Mouse (Mus musculus) forebrain, embryonic 15.5 days (tissue): ENCODE measurements around the gene Tbcel. TPM values are rescaled to one million over a fixed set of nuclear protein-coding genes. Genes with fewer than 3 reads are reported as not detected.
A peak's percentile ranks its signal among the peaks of the same experiment; 100 is the strongest.

Experiments
- ATAC-seq: fragments of 200-750 bp; cut with Nextera tagmentation; replicated peaks from 2 replicates; pipeline ENCODE4 v1.8.0; 2017; ENCODE audit warnings: mild to moderate bottlenecking, moderate TSS enrichment, moderate library complexity
- H3K27ac ChIP-seq: fragments of 300-500 bp; sonication (generic); replicated peaks from 2 replicates; pipeline ENCODE4 v1.5.1; 2015; ENCODE audit warnings: mild to moderate bottlenecking, inconsistent platforms
- H3K27me3 ChIP-seq: fragments of 300-500 bp; sonication (generic); 2 replicates; pipeline ENCODE4 v1.6.1; 2015; ENCODE audit warnings: inconsistent platforms
- H3K36me3 ChIP-seq: fragments of 300-500 bp; sonication (generic); 2 replicates; pipeline ENCODE4 v1.6.1; 2015; ENCODE audit warnings: mild to moderate bottlenecking, inconsistent platforms
- H3K4me1 ChIP-seq: fragments of 300-500 bp; sonication (generic); 2 replicates; pipeline ENCODE4 v1.6.1; 2015; ENCODE audit warnings: inconsistent platforms
- H3K4me2 ChIP-seq: fragments of 300-500 bp; sonication (generic); replicated peaks from 2 replicates; pipeline ENCODE4 v1.6.1; 2015; ENCODE audit warnings: mild to moderate bottlenecking, inconsistent platforms
- H3K4me3 ChIP-seq: fragments of 300-500 bp; sonication (generic); 2 replicates; pipeline ENCODE4 v1.5.1; 2015; ENCODE audit warnings: mild to moderate bottlenecking, inconsistent platforms
- H3K9ac ChIP-seq: fragments of 300-500 bp; sonication (generic); replicated peaks from 2 replicates; pipeline ENCODE4 v1.6.1; 2015; ENCODE audit warnings: mild to moderate bottlenecking, inconsistent platforms
- H3K9me3 ChIP-seq: fragments of 300-500 bp; sonication (generic); 2 replicates; pipeline ENCODE4 v1.6.1; 2016; ENCODE audit warnings: inconsistent platforms
- WGBS: fragments of 180-500 bp; shearing (Covaris S2); methylation state at CpG from one replicate; pipeline ENCODE4 v1.1.7; 2015; ENCODE audit warnings: mixed read lengths; 5-methylcytosine and 5-hydroxymethylcytosine counted together
- polyA plus RNA-seq: library from polyadenylated mRNA; unstranded; fragments of >200 nt; fragmentation: Nextera tagmentation; extraction: Ambion mirVana; gene quantifications from 2 replicates; pipeline ENCODE4 v1.2.1, GENCODE M21; 2015

Tbcel gene
- polyA plus RNA-seq, result 5.3 and 5.4 TPM in 2 replicates

DNA sequence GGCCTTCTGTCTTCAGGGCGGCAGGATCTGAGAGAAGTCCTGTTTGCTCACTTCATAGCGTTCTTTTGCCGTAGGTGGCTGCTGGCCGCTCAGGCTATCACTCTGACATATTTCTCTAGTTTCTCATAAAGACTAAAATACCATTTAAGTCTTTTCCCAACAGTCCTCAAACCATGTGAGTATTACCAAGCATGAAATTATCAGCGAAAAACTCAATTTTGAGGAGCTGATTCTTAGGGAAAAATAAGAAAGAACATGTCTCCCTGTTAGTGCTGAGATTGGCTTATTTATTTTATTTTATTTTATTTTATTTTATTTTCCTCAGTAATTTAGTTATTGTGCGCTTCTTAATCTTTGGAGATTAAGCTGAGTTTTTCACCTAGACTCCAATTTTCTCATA is at the start of gene Tbcel:
Tbcel (minus strand) TSS at position 101 of the 400 bp plus-strand sequence.
- no peaks in the 10 kb centered on the region for H3K36me3 ChIP-seq
- no peak for ATAC-seq
- H3K4me2 ChIP-seq, result no peak within 1 kb of the TSS
- H3K4me1 ChIP-seq, result peaks cover 15% of the 10 kb centered on the region; the same call in 1 of the 2 replicates
- H3K4me3 ChIP-seq, result no peak within 1 kb of the TSS
- no peak within 1 kb of the TSS for H3K27ac ChIP-seq
- no peaks in the 10 kb centered on the region for H3K9me3 ChIP-seq
- H3K27me3 ChIP-seq, result no peaks in the 10 kb centered on the region
- no peak within 1 kb of the TSS for H3K9ac ChIP-seq
- WGBS, result 91% methylated on average over 6 of the region's 6 CpGs

DNA sequence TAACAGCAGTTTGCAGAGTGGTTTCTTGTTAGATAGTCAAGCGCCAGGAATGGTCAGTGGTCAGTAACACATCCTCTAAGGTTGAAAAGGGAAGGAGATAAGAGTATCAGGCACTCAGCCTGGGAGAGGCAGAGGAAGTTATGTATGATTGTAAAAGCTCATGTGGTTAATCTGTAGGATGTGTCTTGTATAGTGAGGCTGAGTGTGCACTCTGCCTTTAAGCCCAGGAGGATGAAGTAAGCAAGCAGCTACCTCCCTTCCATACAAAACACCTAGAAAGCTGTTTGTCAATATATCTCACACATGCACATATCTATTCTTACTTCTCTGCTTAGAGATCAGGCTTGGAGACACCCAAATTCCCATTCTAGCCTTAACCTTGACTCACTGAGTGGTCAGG is 47.6 kb upstream of the Tbcel start:
- no peak overlapping the region for H3K9ac ChIP-seq
- 94% methylated on average over 1 of the region's 1 CpGs for WGBS
- H3K9me3 ChIP-seq, result no peaks in the 10 kb centered on the region
- ATAC-seq, result no peak
- no peaks in the 10 kb centered on the region for H3K36me3 ChIP-seq
- no peak overlapping the region for H3K4me2 ChIP-seq
- no peak overlapping the region for H3K27ac ChIP-seq
- 0 out of 2 replicates have a peak, but pooled peaks cover 3% of the 10 kb centered on the region for H3K4me1 ChIP-seq
- H3K27me3 ChIP-seq, result no peaks in the 10 kb centered on the region
- no peak overlapping the region for H3K4me3 ChIP-seq

DNA sequence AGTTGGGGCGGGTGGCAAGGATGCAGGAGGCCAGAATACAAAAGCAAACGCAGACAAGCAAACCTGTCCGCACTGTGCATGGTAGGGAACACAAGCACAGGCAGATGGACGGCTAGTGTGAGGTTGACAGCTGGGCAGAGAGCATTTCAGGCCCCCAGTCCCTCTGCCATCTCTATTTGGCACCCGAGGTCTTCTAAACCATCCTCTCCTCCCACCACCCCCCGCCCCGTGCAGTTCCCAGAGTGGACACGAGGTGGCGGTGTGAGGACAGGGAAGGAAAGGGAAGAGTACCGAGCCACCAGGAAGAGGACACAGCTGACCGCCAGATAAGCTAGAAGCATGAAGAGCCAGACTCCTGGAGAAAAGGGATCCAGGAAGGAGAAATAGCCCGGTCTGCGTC is 42.5 kb upstream of the Tbcel start:
- no peak overlapping the region for H3K27ac ChIP-seq
- H3K4me2 ChIP-seq, result no peak overlapping the region
- H3K9ac ChIP-seq, result no peak overlapping the region
- ATAC-seq, result peak; percentile 80
- no peaks in the 10 kb centered on the region for H3K36me3 ChIP-seq
- no peak overlapping the region for H3K4me3 ChIP-seq
- H3K4me1 ChIP-seq, result peaks cover 13% of the 10 kb centered on the region
- H3K9me3 ChIP-seq, result no peaks in the 10 kb centered on the region
- no peaks in the 10 kb centered on the region for H3K27me3 ChIP-seq
- WGBS, result 10% methylated on average over 13 of the region's 13 CpGs

DNA sequence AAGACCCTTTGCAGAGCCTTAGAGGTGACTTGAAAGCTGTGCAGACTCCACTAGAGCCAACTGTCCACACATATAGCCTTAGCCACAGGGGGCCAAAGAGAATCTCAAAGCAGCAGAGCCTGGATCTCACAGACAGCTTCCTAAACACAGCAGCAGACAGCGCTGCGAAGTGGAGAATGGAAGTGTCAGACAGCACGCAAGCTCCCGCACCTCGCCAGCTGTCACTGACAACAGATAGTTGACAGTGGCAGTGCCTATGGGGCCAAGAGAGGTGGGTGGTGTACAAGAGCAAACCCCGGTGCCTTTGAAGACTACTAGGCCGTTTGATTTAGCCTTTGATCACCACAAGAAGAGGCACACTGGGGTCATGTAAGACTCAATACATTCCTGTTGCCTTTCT is 41.4 kb upstream of the Tbcel start:
- Histone ChIP-seq H3K27ac (no peak overlapping the region; the same call in 1 of the 2 replicates), H3K9ac (no peak overlapping the region), H3K4me3 (no peak overlapping the region), H3K27me3 (no peaks in the 10 kb centered on the region), H3K4me1 (peaks cover 23% of the 10 kb centered on the region), H3K36me3 (no peaks in the 10 kb centered on the region), H3K4me2 (no peak overlapping the region), H3K9me3 (no peaks in the 10 kb centered on the region)
- WGBS, result 54% methylated on average over 7 of the region's 7 CpGs
- no peak for ATAC-seq

DNA sequence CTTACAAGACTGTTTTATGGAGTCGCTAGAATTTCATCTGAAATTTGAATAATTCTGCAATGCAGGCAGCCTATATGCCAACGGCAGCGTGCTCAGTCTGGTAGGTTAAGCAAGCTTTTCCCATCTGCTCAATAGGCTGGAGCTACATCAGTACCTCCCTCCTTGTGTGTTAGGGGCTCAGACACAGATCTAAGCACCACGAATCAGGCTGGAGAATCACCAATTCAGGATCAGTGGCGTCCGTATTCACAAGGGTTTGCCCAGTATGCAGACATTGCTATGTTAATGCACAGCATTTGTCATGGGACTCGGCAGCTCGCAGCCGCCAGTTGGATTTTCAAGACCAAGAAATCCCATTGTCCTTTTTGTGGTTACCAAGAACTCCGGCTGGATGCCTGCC is 36.9 kb upstream of the Tbcel start:
- no peak overlapping the region for H3K4me2 ChIP-seq
- no peaks in the 10 kb centered on the region for H3K9me3 ChIP-seq
- peaks cover 18% of the 10 kb centered on the region for H3K4me1 ChIP-seq
- H3K36me3 ChIP-seq, result no peaks in the 10 kb centered on the region
- ATAC-seq, result peak; percentile 57
- 58% methylated on average over 10 of the region's 10 CpGs for WGBS
- H3K4me3 ChIP-seq, result no peak overlapping the region
- H3K9ac ChIP-seq, result no peak overlapping the region
- peak overlapping the region; percentile 62 for H3K27ac ChIP-seq
- no peaks in the 10 kb centered on the region for H3K27me3 ChIP-seq

DNA sequence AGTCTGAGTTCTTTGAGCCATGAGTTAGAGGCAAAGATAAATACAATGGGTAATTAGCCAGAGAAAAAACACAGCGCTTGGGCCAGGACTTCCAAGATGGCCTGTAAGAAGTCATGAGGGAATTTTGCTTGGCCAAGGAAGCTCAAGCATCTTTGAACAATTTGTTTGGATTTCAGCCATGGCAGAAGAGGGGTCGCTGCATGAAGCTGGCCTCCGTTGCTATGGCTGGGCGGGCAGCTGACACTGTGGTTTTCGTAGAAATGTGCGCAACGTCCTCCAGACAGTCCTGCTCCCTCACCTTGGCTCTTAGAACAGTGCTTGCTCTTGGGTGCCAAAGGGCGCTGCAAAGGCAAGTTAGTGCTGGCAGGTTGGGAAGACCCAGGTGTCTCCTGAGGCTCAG is 25.9 kb upstream of the Tbcel start:
- Histone ChIP-seq H3K4me1 (peaks cover 34% of the 10 kb centered on the region), H3K27ac (peak overlapping the region; percentile 46; the same call in 1 of the 2 replicates), H3K36me3 (no peaks in the 10 kb centered on the region), H3K4me2 (no peak overlapping the region), H3K27me3 (no peaks in the 10 kb centered on the region), H3K4me3 (no peak overlapping the region), H3K9ac (no peak overlapping the region), H3K9me3 (no peaks in the 10 kb centered on the region)
- no peak for ATAC-seq
- WGBS, result 71% methylated on average over 8 of the region's 8 CpGs

DNA sequence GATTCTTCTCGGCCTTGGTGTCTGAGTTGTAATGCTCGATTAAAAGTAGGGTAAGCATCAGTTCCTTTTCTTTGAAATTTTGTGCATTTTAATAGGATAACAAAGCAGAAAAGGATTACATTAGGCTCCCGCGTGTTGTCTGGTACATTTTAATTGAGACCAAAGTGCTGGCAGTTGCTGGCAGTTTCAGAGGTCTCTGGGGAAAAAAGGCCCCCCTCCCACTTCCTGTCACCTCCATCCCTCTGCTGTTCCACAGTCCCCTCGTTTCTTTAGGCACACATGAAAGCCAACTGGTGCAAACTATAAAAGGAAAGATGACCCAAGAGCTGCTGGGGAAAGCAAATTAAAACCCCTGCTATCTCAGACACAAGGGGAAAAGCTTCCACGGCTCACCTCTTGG is 25.4 kb upstream of the Tbcel start:
- Histone ChIP-seq H3K9me3 (no peaks in the 10 kb centered on the region), H3K4me3 (no peak overlapping the region), H3K27me3 (no peaks in the 10 kb centered on the region), H3K36me3 (no peaks in the 10 kb centered on the region), H3K4me2 (no peak overlapping the region), H3K4me1 (peaks cover 34% of the 10 kb centered on the region), H3K9ac (no peak overlapping the region), H3K27ac (peak overlapping the region; percentile 46)
- 3% methylated on average over 6 of the region's 6 CpGs for WGBS
- ATAC-seq, result no peak

DNA sequence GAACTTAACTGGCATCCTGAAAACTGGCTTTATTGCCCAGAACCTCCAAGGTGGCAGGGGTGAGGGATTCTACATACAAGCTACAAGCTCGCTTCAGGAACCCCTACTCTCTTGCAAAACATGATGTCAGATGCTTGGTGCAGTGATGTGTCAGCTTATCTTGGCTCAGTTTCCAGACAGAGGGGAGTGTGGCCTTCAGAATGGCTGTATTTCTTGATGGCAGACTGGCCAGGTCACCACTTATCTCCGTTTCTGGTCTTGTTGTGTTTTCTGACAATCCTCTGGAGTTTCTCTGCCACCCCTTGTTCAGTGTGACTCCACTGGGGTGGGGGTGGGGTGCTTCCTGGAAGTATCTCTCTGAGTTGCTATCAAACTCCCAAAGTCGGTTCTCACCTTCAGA is 24.3 kb upstream of the Tbcel start:
- no peak overlapping the region for H3K9ac ChIP-seq
- H3K36me3 ChIP-seq, result no peaks in the 10 kb centered on the region
- no peak overlapping the region for H3K4me3 ChIP-seq
- H3K4me1 ChIP-seq, result peaks cover 34% of the 10 kb centered on the region
- H3K9me3 ChIP-seq, result no peaks in the 10 kb centered on the region
- no peak for ATAC-seq
- no peak overlapping the region for H3K4me2 ChIP-seq
- no peaks in the 10 kb centered on the region for H3K27me3 ChIP-seq
- no peak overlapping the region for H3K27ac ChIP-seq
- 58% methylated on average over 3 of the region's 3 CpGs for WGBS

DNA sequence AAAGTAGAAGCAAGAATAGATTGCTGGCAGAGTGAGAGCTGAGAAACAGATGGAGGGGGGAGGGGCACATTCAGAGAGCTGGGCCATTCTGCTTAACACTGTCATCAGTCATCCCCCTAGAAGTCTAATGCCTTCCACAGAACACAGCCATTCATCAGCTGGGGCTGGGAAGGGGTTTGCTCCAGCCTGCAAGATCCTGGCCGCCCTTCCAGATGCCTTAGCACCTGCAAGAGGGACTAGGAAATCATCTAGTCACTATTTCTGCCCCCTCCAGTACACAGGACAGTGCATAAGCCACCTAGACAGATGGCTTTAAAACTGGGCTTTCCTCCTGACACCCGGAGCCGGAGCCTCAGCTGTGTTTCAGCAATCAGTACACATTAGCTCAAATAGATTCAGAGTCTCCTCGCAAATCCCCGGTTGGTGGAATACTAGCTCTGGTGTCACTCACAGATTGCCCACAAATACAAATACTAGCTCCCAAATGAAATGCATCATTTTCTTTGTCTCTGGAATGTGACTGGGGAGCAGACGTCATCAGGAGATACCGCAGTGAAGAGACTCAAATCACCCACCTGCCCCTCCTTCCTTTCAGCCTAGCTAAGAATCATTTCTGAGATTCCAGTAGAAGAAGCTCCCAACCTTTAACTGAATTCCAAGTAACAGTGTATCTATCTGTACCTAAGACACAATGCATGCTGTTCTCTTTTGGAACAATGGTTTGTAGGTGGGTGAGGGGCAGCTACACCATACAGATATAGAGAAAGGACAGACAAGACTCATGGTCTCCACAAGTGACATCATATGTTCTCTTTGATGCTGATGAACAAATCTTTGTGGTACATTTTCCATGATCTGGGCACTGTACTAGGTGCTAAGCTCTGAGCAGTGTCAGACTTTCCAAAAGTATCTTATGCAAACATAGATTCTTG is 22.9 kb upstream of the Tbcel start:
- H3K9ac ChIP-seq, result no peak overlapping the region
- ATAC-seq, result peak; percentile 86

DNA sequence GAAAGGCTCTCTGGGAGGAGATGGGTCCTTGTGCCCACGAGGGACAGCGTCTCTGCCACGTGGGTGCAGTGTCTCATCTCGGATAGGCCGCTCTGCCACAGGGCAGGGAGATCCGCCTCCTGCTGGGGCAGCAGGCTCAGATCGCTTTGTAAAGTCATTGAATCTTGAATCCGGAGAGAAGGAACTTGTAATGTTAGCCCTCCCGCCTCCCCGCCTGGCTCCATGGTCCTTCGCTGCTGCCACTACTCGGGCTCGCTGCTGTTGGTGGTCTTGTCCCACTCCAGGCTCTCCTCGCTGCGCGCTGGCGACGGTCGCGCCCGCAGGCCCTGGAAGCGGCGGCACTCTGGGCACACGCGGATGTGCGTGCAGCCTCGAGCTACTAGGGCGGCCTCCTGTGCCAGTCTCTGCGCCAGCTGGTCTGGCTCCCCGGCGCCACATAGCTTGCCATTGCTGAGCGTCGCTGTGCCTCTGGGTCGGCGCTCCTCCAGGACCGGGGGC is 13.0 kb upstream of the Tbcel start:
- peak overlapping the region; percentile 77 for H3K27ac ChIP-seq
- H3K9ac ChIP-seq, result peak overlapping the region; percentile 43
- H3K9me3 ChIP-seq, result no peaks in the 10 kb centered on the region
- peak; percentile 92 for ATAC-seq
- H3K4me2 ChIP-seq, result peak overlapping the region; percentile 75
- H3K4me3 ChIP-seq, result peak overlapping the region; percentile 40
- WGBS, result under 1% methylated on average over 36 of the region's 36 CpGs
- H3K4me1 ChIP-seq, result peaks cover 11% of the 10 kb centered on the region
- H3K27me3 ChIP-seq, result no peaks in the 10 kb centered on the region
- no peaks in the 10 kb centered on the region for H3K36me3 ChIP-seq

More for the DNA sequence above, 22.9 kb upstream of the Tbcel start:
- Histone ChIP-seq H3K27ac (peak overlapping the region; percentile 89), H3K4me3 (no peak overlapping the region), H3K4me1 (peaks cover 34% of the 10 kb centered on the region), H3K9me3 (no peaks in the 10 kb centered on the region), H3K36me3 (no peaks in the 10 kb centered on the region), H3K4me2 (no peak overlapping the region), H3K27me3 (no peaks in the 10 kb centered on the region)
- WGBS, result 47% methylated on average over 7 of the region's 7 CpGs

DNA sequence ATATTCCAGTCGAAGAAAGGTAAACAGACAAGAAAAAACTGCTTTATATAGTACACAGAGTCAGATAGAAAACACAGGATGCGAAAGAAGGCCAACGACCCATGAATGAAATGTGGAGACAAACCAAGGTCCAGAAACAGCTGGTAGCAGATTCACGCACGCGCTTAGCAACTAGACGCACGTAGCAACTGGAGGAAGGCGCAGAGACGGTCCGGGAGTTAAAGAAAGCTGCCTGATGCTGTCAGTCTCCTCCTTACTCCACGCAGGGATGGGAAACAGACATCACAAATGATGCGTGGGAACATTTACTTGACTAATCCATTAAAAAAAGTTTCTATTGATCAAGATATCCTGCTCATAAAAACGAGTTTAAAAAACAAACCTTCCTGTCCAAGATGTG is 10.6 kb upstream of the Tbcel start:
- Histone ChIP-seq H3K27me3 (no peaks in the 10 kb centered on the region), H3K4me2 (no peak overlapping the region), H3K27ac (no peak overlapping the region), H3K4me3 (no peak overlapping the region), H3K36me3 (no peaks in the 10 kb centered on the region), H3K9ac (no peak overlapping the region), H3K9me3 (no peaks in the 10 kb centered on the region), H3K4me1 (peaks cover 21% of the 10 kb centered on the region)
- 66% methylated on average over 14 of the region's 14 CpGs for WGBS
- ATAC-seq, result no peak

DNA sequence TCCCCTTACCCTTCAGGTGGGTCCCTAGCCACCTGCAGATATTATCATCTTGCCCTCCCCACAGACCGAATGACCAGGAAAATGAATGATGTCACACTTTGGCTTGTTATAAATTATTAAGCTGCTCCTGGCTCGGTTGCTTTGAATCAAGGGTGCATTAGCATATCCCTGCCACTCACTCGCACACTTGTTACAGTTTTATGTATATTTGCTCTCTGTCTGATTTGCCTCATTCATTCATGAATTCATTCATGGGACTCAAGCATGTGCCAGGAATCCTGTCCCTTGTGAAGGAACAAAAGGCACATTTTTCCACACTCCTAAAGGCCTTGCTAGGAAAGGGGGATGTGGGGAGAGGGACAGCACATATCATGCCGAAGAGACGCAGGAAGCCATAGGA is 5.5 kb upstream of the Tbcel start:
- Histone ChIP-seq H3K9ac (no peak overlapping the region), H3K4me1 (peaks cover 19% of the 10 kb centered on the region), H3K4me2 (no peak overlapping the region), H3K36me3 (no peaks in the 10 kb centered on the region), H3K9me3 (no peaks in the 10 kb centered on the region), H3K4me3 (no peak overlapping the region), H3K27me3 (no peaks in the 10 kb centered on the region), H3K27ac (peak overlapping the region; percentile 44; the same call in 1 of the 2 replicates)
- WGBS, result 14% methylated on average over 5 of the region's 5 CpGs
- ATAC-seq, result peak; percentile 73
